Mouse (Mus musculus) olfactory bulb, adult 2 months (tissue): ENCODE results near the gene Mxra7. TPM values are rescaled to one million over a fixed set of nuclear protein-coding genes. Genes with fewer than 3 reads are reported as not detected.

Source experiments
- H3K27ac ChIP-seq: fragments of 200-500 bp; 2 replicates; pipeline ENCODE4 v1.5.1; 2012; ENCODE audit warnings: low read depth, low read length; ENCODE audit not compliant: insufficient read depth
- H3K4me1 ChIP-seq: fragments of 200-500 bp; 2 replicates; pipeline ENCODE4 v1.6.1; 2012; ENCODE audit warnings: low read length; ENCODE audit not compliant: control insufficient read depth, insufficient read depth
- H3K4me3 ChIP-seq: fragments of 200-500 bp; 2 replicates; pipeline ENCODE4 v1.5.1; 2012; ENCODE audit warnings: mild to moderate bottlenecking, low read depth, low read length, moderate library complexity; ENCODE audit not compliant: insufficient read depth
- CTCF ChIP-seq: fragments of 200-500 bp; IDR thresholded peaks from 2 replicates; pipeline ENCODE4 v1.5.1; 2012; ENCODE audit warnings: low read depth, mild to moderate bottlenecking, low read length, moderate library complexity; ENCODE audit not compliant: insufficient read depth
- POLR2A ChIP-seq: fragments of 200-500 bp; IDR thresholded peaks from 2 replicates; pipeline ENCODE4 v1.6.1; 2012; ENCODE audit warnings: mild to moderate bottlenecking, low read depth, low read length, moderate library complexity; ENCODE audit not compliant: insufficient read depth
- WGBS: fragments of 180-500 bp; shearing (Covaris S2); methylation state at CpG from one replicate; pipeline ENCODE4 v1.1.7; 2018; 5-methylcytosine and 5-hydroxymethylcytosine counted together
- polyA plus RNA-seq: library from polyadenylated mRNA; stranded (reverse); fragments of >200 nt; gene quantifications from 2 replicates; pipeline ENCODE4 v1.2.4, GENCODE M21; 2012; ENCODE audit warnings: low replicate concordance; ENCODE audit not compliant: missing spikeins, insufficient read depth, insufficient read length

The Mxra7 gene
- polyA plus RNA-seq, 1 experiment, result not detected

GRCm38 (mm10) chr11:116764946-116765345 lies 62.9 kb downstream of the Mxra7 start:
- H3K4me1 ChIP-seq, result no peaks in the 10 kb centered on the region
- no peak overlapping the region for H3K4me3 ChIP-seq
- 94% methylated on average over 2 of the region's 2 CpGs for WGBS
- TF ChIP-seq CTCF (no peak), POLR2A (no peak)
- no peak overlapping the region for H3K27ac ChIP-seq

GRCm38 (mm10) chr11:116764346-116764745 lies 63.5 kb downstream of the Mxra7 start:
- WGBS, result 94% methylated on average over 7 of the region's 7 CpGs
- no peaks in the 10 kb centered on the region for H3K4me1 ChIP-seq
- no peak for TF ChIP-seq POLR2A
- TF ChIP-seq CTCF, result no peak
- no peak overlapping the region for H3K4me3 ChIP-seq
- no peak overlapping the region for H3K27ac ChIP-seq

- Histone ChIP-seq H3K27ac (no peak overlapping the region), H3K4me3 (no peak overlapping the region), H3K4me1 (no peaks in the 10 kb centered on the region)
- TF ChIP-seq CTCF, result no peak
- no peak for TF ChIP-seq POLR2A
- 87% methylated on average over 4 of the region's 4 CpGs for WGBS
Observed at GRCm38 (mm10) chr11:116755191-116755590, 72.7 kb downstream of the Mxra7 start.

GRCm38 (mm10) chr11:116753674-116754470 lies 74.0 kb downstream of the Mxra7 start:
- Histone ChIP-seq H3K4me1 (no peaks in the 10 kb centered on the region), H3K27ac (no peak overlapping the region), H3K4me3 (no peak overlapping the region)
- 62% methylated on average over 5 of the region's 5 CpGs for WGBS
- TF ChIP-seq CTCF (no peak), POLR2A (no peak)

Other genes starting within 250 kb of the Mxra7 start
- not detected in 2 replicates for gene Ube2o, start 246.6 kb downstream of the Mxra7 start, polyA plus RNA-seq
- gene Aanat, start 241.6 kb downstream of the Mxra7 start, polyA plus RNA-seq, result not detected in 2 replicates
- gene Rhbdf2, start 201.0 kb downstream of the Mxra7 start, polyA plus RNA-seq, result not detected in 2 replicates
- gene Prcd, start 174.5 kb downstream of the Mxra7 start, polyA plus RNA-seq, result not detected in 2 replicates
- gene Cygb, start 173.7 kb downstream of the Mxra7 start, polyA plus RNA-seq, result not detected in 2 replicates
- gene St6galnac1, start 52.5 kb downstream of the Mxra7 start, polyA plus RNA-seq, result not detected in 2 replicates
- gene Mettl23, start 15.2 kb upstream of the Mxra7 start, polyA plus RNA-seq, result not detected in 2 replicates
- gene Jmjd6, start 15.4 kb upstream of the Mxra7 start, polyA plus RNA-seq, result not detected in 2 replicates
- not detected in 2 replicates for gene Mfsd11, start 24.4 kb upstream of the Mxra7 start, polyA plus RNA-seq
- not detected in 2 replicates for gene Srsf2, start 25.0 kb upstream of the Mxra7 start, polyA plus RNA-seq
- not detected in 2 replicates for gene Mgat5b, start 90.8 kb upstream of the Mxra7 start, polyA plus RNA-seq